Mouse (Mus musculus) heart, postnatal 36 days (tissue): ENCODE results near the gene Dhrs11. TPM values are rescaled to one million over a fixed set of nuclear protein-coding genes. Genes with fewer than 3 reads are reported as not detected.

Experiments
- DNase-seq, 2 experiments: peaks; one replicate each; pipeline ENCODE4 v3.0.0; 2021 to 2022
- intact Hi-C: fragments of 180-260 bp; cut with DNase I; formaldehyde crosslinking; loops from one replicate; pipeline ENCODE4 v1.15.1; 2025
- total RNA-seq, 2 experiments: library from RNA; stranded (reverse); gene quantifications; 2 replicates each; pipeline ENCODE4 v1.2.3; 2021

Dhrs11 gene
- total RNA-seq, 2 experiments from 2014 or later = 102 to 108 TPM

DNA sequence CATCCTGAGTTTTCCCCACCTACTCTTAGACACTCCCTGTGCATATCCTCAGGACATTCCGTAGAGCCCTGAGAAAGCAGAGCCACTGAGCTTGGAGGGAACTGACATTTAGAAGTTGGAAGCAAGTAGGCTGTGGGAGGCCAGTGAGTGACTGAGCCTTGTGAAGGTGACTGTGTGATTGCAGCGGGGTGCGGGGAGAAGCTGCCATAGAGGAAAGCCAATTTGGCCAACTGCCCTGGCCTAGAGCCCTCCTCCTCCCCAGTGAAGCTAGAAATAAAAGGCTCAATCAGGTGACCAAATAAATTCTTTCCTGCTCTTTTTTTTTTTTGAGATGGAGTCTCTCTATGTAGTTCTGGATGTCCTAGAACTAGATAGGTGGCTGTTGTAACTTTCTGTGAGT lies 2.6 kb downstream of the Dhrs11 start:
- peak; percentile 71 to 73 for DNase-seq
- intact Hi-C loops = no loop called here

DNA sequence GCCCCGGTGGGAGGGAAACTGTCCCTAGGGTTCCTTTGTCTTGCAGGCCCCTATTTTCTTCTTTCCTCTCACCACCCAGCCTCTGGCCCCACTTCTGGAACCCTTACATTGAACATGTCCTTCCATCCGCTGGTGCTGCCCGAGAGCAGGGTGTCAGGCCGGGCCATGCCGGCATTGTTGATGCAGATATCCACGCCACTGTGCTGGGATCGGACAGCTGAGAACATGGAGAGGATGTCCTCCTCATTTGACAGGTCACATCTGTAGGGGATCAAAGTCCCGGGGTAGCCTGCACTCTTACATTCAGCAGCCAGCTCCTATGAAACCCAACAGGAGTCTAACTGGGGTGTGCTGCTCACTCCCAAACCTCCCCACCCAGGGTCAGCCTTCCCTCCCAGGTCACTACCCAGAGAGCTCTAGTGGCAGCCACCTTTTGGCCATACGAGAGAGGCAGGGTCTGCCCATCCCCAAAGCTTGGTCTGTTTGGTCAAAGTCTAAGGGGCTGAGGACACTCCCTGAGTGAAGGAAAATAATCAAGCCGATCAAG lies 3.5 kb downstream of the Dhrs11 start:
- no peak for DNase-seq
- intact Hi-C loops = no loop called here

DNA sequence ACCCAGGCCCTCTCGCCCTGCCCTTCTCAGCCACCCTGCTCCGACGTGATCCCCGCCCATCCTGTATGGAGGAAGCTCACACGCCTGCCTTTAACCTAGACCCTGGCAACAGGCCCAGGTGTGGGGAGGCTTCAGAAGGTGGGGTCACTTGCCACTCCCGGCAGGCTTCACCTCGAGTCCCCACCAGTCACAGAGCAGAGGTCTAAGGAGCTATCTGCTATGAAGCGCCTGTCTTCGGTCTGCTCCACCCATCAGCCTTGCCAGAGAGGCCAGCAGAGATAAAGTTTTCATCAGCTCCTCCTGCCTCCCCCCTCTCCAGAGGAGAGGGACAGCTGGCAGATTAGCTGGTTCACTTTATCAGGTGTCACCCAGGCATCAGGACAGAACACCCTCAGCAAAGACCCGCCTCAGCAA lies 5.3 kb downstream of the Dhrs11 start:
- intact Hi-C loops = no loop called here
- DNase-seq = peak; percentile 42 to 55

DNA sequence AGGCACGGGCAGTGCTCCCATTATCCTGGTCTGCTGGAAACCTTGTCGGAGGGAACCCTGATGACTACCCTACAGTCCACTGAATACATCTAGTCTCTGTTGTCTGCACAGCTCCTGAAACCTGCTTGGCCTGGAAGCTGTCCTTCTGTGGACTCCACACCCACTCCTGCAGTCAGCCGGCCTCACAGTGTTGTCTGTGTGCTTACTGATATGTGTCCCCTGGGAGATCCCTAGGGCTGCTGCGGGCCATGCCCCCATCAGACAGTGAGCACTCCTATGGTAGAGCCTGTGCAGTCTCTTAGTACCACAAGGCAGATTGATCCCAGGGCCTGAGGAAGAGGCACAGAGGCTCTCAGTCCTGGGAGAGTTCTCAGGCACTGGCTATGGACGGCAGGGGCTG lies 6.3 kb downstream of the Dhrs11 start:
- intact Hi-C loops = no loop called here
- no peak for DNase-seq

DNA sequence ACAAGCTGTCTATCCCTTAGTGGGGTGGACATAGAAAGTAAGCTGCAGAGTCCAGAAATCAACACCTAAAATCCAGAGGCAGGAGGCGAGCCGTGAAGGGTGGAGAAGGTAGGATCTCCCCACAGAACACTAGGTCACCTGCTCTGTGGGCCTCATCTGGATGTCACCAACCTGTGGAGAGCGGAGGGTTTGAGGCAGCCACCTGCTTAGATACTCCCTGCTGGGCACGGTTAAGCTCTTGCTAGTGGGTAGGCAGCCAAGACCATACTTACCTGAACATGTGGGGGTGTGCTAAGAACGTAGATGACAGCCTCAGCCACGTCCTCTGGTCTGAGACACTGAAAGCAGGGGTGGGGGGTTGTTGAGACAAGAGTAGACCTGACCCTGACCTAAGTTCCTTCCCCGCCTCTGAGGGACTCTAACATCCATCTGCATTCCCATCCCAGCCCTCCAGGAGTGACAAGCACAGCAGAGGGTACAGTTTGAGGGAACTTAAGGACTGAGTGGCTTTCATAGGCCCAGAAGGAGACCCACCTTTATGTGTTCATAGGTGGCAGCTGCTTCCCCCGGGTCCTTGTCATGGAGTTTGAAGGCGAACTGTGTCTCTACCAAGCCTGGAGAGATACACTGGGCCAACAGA lies 7.5 kb downstream of the Dhrs11 start:
- no peak for DNase-seq
- intact Hi-C loops = loop anchor here (2.0 kb wide), 1 partner anchor 50 kb away; the partner anchor contains the start of gene Ggnbp2

DNA sequence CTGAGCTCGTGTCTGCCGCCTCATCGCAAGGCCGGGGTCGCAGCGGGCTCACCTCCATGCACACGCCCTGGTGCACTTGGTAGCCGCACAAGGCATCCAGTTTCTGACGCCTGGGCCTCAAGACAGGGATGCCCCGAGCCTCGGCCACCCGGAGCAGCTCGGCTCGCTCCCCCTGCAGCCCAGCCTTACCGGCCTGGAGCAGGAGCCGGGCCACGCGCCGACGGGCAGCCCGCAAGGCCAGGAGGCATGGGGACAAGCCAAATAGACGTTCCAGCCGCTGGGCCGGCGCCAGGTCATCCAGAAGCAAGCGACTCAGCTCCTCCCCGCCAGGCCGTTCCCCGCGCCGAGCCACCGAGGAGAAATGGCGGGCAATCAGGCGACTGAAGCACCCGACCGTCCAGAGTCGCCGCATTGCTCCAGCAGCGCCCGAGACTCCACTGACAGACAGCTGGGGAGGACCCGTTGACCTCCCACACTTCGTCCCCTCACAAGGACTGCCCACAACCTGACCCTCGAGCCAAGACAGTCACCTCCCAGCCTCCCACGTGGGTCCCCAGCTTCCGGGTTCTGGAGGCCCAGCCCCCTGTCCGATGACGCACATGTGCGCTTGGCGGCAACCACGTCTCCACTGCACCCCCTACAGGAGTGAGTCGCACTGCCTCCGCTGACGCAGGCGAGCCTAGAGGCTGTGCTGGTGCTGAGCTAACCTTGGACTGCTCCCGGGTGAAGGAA lies 9.7 kb downstream of the Dhrs11 start, which contains the start of gene Mrm1:
TSS of gene Mrm1 (minus strand) at position 555 of the 732 bp plus-strand sequence.
- DNase-seq = peak; percentile 93 to 95
- intact Hi-C loops = loop anchor here (5.0 kb wide), 1 partner anchor 307 kb away; the partner anchor contains the start of gene Aatf

DNA sequence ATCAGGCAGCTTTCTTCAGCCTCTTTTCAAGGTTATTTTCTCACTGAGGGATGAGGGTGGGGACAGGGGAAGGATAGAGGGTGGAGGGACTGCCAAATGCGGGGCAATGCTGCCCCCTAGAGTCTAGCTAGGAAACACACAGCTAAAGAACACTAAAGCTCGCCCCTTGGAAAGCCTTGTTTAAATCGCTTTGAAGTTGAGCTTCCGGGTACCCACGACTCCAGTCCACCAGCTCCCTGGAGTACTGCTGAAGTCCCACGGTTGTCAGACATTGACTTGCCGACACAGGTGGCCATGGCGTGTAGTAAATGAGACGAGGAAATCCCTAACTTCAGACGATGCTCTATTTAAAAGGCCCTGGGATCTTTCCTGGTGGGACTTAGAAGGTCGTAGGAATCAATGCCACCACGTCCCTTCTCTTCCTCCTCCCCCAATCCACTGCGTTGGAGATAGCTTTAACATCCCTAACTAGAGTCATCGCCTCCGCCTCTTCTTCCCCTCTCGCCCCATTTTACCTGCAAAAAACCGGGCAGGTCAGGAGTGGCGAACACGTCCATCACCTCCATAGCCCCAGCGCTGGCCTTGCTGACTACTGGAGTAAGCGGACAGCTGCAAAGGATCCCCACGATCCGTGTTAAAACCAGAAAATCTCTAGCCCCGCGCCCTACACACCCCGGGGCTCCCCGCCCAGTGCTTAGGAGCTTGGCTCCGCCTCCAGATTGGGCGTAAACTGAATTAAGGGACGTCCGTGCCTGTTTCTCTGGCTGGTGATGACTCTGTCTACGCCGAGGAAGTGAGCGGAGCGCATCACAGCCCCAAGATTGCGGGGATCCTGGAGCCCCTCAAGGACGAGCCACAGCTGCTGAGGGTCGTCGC lies 10.5 kb downstream of the Dhrs11 start:
- peak; percentile 81 to 83 for DNase-seq
- intact Hi-C loops = loop anchor here (5.0 kb wide), 1 partner anchor 306 kb away; the partner anchor contains the start of gene Aatf

DNA sequence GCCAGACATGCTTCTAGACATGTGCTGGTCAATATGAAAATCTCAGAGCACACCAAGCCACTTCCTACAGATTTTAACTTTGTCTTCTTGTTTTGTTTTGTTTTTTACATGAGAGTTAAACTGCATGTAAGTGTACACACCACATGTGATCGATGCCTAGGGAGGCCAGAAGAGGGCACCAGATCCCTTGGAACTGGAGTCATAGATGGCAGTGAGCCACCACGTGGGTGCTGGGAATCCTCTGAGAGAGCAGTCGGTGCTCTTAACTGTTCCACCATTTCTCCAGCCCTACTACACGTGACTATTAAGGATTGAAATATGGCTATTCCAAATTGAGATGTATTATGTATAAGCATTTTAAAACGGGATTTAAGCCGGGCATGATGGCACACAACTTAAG lies 11.4 kb downstream of the Dhrs11 start:
- intact Hi-C loops = loop anchor here (2.0 to 5.0 kb wide), 2 partner anchors 305 to 387 kb away; partner anchors contain the start of gene Aatf
- no peak for DNase-seq

DNA sequence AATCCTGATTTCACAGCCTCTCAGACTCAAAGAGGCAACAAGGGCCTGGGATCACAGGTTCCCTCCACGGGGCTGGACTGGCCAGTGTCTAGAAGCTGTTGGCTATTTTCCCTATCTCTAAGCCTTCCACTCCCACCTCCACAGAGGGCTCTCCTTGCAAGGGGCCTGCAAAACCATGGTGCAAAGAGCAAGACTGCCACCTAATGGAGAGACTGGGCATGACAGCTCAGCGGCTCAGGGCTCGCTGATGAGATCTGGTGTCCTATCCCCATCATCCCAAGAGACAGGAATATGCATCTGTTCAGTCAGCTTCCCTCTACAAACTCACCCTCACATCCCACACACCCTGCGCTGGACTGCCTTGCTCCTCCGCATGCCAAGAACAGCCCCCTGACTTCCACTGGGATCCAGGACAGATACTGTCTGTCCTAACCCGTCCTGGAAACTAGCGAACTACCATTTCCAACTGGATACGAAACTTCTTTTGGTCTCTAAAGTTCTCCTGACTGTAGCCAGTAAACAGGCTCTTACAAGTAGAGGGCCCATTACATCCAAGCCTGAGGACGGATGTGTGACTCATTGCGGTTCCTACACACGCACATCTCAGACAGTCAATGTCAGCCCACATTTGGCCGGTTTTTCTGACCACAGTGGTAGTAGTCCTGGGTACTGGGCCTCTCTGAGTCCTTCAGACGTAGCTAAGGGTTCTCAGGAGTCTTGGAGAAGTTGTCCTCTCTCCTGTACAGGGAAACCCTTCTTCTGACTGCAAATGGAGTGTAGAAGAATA lies 14.9 kb downstream of the Dhrs11 start:
- intact Hi-C loops = no loop called here
- DNase-seq = peak; percentile 76 to 80

DNA sequence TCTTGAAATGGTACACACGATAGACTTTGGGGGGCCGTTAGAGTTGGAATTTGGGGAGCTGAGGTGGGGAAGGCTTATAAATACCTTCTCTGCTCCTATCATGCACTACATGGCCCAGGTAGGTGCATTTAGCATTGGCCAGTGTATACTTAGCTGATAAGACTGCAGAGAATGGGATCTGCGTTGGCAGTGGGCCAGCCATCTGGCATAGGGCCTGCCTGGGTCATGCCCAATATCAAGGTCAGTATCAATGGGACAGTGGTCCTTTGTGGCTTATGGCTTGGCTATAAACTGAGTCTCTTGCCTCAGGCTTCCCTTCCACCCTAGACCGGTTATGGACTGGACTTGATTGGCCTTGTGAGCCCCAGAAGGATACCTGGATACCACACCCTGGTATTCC lies 24.4 kb downstream of the Dhrs11 start:
- intact Hi-C loops = no loop called here
- no peak for DNase-seq

DNA sequence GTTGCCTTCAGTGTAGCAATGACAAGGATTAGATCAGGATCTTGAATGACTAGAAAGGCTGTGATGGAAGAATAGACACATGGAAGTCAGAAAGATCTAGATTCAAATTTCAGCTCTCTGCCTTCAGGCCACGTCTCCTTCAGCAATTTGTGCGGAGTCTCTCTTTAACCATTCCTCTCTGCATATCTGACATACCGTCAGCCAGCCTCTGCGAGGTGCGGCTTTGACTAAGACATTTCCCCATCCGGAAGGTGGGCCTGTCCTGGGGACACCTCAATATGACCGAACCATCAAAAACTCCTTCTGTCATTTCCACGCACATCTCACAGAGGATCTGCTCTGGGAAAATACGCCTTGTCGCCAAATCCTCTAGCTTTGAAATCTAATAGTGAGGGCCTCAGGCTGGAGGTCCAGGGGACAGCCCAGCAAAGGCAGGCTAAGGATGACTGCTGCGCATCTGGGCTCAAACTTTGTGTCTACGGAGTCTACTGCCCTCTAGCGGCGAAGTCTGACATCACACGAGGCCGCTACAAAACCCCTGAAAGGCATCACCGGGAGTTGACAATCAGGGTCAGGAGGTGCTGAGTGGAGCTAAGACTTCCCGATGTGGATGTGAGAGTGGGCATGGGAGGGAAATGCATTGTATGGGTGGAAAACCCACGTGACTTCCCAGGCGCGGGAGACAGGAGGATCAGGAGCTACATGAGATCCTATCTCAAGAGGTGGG lies 31.0 kb downstream of the Dhrs11 start:
- intact Hi-C loops = no loop called here

DNA sequence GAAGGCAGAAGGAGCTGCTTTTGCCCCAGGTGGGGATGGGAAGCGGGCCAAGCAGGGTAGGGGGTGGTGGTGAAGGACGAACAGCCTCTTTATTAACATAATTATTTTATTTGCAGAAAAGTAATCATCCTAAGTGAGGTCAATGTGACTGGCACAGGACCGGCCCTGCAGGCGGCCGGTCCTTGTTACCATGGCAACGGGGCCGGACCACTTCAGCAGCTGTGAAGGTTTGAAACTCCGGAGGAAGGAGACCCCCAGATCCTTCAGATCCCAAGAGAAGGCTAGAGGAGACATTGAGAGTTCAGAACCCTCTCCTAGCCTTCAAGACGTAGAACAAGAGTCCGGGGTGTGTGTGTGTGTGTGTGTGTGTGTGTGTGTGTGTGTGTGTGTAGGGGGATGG lies 31.8 kb downstream of the Dhrs11 start:
- intact Hi-C loops = no loop called here

More for the DNA sequence above, 31.0 kb downstream of the Dhrs11 start:
- peak; percentile 69 to 81 for DNase-seq

DNA sequence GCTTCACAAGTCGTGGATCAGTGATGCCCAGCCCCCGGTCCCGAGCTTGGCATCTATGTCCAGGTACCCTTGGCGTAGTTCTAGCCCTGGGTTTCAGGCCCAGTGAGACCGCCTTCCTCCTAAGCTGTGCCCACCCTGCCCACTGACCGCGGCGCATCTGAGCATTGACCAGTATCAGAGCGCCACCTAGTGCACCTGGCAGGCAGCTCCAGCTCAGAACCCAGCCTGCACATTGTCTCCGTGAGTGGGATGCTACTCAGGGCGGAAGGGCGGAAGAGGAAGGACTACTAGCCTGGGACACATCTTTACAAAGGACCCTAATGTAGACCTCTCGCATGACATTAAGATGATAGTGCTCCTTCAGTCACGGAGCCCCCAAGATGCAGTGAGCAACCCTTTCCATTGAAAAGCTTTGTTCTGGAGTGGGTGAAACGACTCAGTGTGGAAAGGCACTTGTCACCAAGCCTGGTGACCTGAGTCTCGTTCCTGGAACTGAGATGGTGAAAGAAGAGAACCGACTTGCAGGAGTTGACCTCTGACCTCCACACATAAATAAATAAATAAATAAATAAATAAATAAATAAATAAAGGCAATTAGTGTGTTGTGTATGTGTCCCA lies 34.2 kb downstream of the Dhrs11 start:
- peak; percentile 64 to 70 for DNase-seq

More for the DNA sequence above, 31.8 kb downstream of the Dhrs11 start:
- no peak for DNase-seq

DNA sequence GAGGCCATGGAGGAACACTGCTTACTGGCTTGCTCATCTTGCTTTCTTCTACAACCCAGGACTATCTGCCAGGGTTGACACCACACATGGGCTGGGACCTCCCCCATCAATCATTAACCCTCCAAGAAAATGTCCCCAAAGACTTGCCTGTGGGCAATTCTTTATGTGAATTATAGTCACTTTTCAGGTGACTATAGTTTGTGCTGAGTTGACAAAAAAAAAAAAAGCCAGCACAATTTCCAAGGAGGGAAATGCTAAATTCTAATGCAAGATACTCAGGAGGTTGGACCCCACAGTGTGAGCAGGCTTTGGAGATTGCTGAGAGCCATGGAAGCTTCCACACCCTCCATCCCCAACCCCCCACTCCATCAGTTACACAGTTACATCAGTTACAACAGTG lies 35.2 kb downstream of the Dhrs11 start:
- DNase-seq = no peak
- intact Hi-C loops = loop anchor here (5.0 kb wide), 1 partner anchor 66 kb away; no protein-coding TSS in a partner anchor

More for the DNA sequence above, 34.2 kb downstream of the Dhrs11 start:
- intact Hi-C loops = loop anchor here (1.0 to 5.0 kb wide), 4 partner anchors 43 to 530 kb away; no protein-coding TSS in a partner anchor

DNA sequence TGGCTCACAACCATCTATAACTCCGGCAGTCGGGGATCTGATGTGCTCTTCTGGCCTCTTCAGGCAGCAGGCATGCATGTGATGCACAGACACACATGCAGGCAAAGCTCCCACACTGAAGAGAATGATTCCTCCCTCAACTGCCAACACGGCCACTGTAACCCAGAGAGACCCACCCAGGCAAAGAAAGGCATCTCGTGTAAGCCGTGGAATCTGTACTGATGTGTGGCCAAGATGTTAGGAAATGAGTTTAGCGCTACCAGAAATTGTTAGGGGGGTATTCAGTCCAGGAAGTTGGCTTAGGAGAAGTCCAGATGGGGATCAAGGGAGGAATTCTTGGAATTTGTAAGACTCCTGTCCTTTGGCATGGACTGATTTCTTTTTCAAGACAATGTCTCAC lies 38.4 kb downstream of the Dhrs11 start:
- DNase-seq = no peak
- intact Hi-C loops = loop anchor here (5.0 kb wide), 1 partner anchor 63 kb away; no protein-coding TSS in a partner anchor

DNA sequence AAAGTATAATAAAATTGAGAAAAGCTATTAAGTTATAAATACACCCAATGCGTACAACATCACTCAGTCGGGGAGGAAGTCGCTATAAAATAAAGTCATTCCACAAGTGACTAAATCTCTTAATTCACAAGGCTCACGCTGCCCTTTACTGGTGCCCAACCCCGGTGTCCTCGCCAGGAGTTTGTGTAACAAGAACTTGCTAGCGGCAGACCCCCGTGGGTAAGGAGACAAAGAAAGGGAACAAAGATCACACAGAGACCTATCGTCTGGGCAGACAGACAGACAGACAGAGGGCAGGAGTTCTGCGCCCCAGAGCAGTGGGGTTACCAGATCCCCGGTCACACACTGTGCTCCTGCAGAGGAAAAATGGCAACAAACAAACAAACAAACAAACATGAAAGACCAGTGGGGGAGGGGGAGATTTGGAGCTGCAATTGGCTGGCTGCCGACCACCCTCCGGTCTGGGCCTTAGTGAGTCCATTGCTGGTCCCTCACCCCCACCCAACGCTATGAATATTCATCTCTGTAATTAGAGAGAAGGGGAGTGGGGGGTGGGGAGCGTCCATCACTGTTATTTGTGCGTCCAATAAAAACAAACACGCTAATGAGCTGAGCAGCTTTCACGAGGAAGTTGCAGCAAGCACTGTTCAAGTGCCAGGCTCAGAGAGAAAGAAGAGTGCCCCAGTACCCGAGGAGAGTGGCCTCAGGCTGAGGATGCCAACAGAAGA lies 48.5 kb downstream of the Dhrs11 start:
- intact Hi-C loops = no loop called here
- DNase-seq = no peak

DNA sequence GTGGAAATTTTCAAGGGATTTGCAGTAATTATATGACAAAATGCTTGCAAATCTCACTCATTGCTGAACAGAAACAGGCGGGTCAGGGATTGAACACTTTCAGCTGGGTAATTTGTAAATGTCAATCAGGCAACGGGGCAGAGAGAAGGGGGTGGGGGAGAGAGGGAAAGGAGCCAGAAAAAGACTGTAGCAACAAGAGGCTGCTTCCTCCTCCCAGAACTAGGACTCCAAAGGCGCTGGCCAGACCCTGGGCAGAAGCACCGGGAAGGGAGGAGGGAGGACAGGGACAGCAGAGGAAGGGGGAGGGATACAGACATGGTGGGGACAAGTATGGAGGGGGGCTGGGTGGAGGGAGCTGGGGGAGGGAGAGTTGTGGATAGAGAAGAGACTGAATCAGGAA lies 53.2 kb downstream of the Dhrs11 start:
- no peak for DNase-seq
- intact Hi-C loops = no loop called here
